Mouse (Mus musculus) erythroblast, adult 5-6 weeks (primary cell): Measurements from ENCODE around the gene Fam167b. TPM values are rescaled to one million over a fixed set of nuclear protein-coding genes. Genes with fewer than 3 reads are reported as not detected.
"Not testable (repeated sequence)": the region's sequence is repeated elsewhere in the genome, so short reads cannot be mapped to it uniquely, and the experiment has no call there.

ENCODE experiments used
- ATAC-seq: replicated peaks from 2 replicates; pipeline ENCODE4 v1.8.0; 2016; ENCODE audit warnings: moderate number of reproducible peaks, mild to moderate bottlenecking, moderate TSS enrichment, inconsistent platforms; ENCODE audit not compliant: poor library complexity, low FRiP score, severe bottlenecking
- total RNA-seq, 2 experiments: library from RNA; stranded (forward) in 1 of 2; stranded (reverse) in 1 of 2; fragments of 150-400 nt in 1 of 2; fragments of 200-764, 138-1000 nt in 1 of 2; gene quantifications; 2 replicates each; pipeline versions ENCODE4 v1.2.3 to v1.2.4; 2015 to 2017; ENCODE audit warnings: low replicate concordance in 2 of 2

The Fam167b gene
- total RNA-seq, 2 experiments from 2014 or later, result not detected

DNA sequence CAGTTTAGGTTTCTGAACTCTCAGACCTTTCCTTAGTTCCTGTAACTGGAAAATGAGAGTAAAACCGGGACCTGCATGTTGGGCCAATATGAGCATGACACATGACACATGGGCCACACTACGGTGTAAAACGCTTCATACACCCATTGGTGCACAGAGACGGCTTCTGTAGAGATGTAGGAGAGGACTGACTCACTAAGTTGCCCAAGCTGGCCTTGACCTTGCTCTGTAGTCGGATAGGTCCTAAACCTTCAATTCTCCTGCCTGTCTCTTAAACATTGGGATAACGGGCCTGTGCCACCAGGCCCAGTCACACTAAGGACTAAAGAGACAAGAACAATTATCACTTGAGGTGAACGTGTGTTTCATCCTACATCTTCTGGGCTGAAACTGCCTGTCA, 10.0 kb downstream of the Fam167b start:
- ATAC-seq, result no peak

DNA sequence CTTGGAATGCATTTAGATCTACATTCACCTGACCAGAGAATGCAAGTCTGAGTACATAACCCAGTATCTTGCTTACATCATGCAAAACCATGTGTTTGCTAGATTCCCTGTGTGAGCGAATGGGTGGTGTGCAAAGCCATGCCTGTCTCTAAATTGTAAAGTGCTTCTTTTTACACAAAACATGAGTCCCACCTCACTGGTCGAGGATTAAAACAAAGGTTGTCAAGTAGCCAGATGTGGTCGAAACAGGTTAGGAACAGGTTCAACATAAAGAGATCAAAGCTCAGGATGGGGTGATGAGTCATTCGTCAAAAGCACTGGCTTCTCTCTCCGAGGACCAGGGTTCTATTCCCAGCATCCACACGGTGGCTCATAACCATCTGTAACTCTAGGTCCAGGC, 13.2 kb downstream of the Fam167b start:
- ATAC-seq, result no peak

- ATAC-seq, result no peak
These were observed 14.6 kb downstream of the Fam167b start for GRCm38 (mm10) chr4:129563718-129564117.

GRCm38 (mm10) chr4:129561184-129561583, 17.2 kb downstream of the Fam167b start:
- ATAC-seq, result no peak

GRCm38 (mm10) chr4:129558321-129558955, 19.9 kb downstream of the Fam167b start:
- no peak for ATAC-seq

DNA sequence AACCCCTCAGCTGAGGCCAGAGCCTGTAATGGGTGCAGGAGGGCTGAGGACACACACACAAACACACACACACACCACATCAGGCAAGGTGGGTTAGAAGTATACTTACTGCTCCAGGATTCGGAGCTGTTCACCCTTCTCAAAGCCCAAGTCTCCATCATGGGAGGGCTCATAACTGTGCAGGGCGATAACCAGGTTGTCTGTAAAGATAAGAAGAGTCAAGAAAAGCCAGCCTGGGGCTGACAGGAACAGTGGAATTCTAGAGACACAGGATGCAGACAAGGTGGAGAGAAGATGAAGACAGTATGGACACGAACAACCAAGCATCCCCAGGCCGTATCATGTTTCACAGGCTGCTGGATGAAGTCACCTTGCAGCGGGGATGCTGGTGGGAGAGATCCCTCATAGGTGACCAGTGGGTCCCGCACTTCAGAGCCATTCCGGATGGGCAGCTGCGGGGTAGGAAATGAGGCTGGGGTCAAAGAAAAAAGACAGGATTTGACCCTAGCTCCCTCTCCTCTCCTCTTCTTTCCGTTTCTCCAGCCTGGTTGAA, 21.0 kb downstream of the Fam167b start:
- ATAC-seq, result peak; percentile 71

DNA sequence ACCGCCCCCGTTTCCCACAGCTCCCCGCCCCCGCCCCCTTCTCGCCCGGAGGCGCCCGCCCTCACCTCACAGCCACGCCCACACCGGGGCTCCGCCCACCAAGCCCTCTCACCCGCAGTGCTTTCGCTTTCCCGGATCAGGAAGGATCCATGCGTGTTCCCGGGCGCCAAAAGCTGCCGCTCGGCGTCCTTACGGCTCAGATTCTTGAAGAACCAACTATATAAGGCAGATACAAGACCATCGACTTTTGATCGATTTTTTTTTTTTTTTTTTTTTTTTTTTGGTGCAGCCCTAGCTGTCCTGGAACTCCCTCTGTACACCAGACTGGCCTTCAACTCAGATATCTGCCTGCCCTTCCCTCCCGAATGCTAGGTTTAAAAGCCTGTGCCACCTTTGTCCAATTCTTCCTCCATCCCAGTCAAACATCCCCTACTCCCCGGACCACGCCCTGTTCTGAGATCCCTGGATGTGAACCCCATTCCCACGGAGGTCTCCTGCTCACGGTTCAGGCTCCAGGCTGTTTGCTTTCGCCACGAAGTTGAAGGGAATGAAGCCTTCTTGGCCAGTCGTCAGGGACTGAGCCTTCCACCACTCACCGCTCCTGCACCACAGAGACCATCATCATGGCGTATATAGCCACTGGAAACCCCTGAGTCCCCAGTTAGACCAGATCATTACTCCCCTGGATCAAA, 21.7 kb downstream of the Fam167b start:
- peak; percentile 84 for ATAC-seq

DNA sequence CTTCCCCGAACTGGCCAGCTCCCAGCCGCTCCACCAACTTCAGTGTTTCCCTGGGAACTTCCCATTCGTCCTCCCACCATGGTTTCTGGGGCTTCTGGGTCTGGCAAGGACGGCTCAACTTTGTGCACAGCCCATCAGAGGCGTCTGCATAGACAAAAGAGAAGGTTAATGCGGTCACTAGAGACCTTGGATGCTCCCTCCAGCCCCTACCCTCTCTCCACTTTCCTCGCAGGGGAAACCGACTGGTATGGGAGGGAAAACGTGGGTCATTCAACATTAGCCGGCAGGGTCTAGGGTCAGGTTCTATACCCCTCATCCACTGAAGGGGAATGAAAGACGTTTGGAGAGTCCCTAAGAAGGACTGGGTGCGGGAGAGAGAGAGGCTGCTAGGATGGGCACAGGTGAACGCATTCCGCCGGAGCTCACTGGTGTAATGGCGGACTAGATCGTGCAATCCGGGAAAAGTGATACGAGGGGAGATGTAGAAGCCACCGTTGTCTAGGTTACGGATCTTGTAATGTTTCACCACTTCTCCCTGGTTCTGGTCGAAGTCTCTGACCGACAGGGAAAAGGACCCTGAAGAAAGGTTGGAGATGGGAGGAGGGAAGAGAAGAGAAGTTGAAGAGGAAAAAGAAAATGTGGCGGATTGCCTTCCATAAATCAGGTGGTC, 22.4 kb downstream of the Fam167b start:
- 0 out of 2 replicates have a peak, but pooled peaks have one; percentile 7 for ATAC-seq

DNA sequence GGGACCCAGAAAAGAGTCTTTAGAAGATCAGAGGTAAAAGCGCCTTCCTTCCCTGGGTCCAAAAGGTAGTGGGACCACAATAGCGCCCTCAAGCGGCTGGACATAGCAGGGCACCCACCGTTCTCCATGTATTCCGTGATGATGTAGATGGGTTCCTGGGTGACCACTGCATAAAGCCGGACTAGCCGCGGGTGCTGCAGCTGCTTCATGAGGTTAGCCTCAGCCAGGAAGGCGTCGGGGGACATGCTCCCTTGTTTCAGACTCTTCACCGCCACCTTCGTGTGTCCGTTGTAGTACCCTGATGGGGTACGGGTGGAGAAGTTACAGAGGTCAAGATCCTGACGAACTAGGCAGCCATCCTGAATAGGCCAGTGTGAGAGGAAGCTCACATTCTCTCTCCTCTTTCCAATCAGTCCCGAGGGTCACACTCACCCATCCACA, 22.9 kb downstream of the Fam167b start:
- peak; percentile 45 for ATAC-seq

DNA sequence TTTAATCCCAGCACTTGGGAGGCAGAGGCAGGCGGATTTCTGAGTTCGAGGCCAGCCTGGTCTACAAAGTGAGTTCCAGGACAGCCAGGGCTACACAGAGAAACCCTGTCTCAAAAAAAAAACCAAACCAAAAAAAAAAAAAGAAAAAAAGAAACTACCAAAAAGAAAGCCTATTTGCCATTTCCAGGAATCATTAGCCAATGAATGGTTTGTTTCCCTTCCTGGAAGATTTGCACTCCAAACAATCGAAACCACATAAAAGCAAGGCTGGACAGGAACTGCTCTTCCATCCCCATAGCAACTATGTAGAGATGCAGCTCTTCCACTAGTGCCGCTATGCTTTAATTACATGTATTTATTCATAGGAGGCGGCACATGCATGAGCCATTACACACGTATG, 23.8 kb downstream of the Fam167b start:
- ATAC-seq, result not testable (repeated sequence)

- no peak for ATAC-seq
These were observed 28.1 kb downstream of the Fam167b start for GRCm38 (mm10) chr4:129550295-129550694.

DNA sequence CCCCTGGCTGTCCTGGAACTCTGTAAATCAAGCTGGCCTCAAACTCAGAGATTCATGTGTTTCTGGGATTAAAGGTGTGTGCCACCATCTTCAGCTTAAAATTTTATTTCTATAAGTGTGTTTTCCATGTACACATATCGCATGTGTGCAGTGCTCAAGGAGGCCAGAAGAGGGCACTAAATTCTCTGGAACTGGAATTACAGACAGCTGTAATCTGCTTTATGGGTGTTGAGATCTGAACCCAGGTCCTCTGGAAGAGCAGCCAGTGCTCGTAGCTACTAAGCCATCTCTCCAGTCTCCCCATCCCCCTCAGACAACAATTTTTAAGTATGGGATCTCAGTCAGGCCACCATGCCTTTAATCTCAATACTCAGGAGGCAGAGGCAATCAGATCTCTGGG, 29.0 kb downstream of the Fam167b start:
- peak; percentile 72 for ATAC-seq

- not testable (repeated sequence) for ATAC-seq
These were observed 30.7 kb downstream of the Fam167b start for GRCm38 (mm10) chr4:129547631-129548030.

- ATAC-seq, result no peak
These were observed 34.2 kb downstream of the Fam167b start for GRCm38 (mm10) chr4:129544106-129544505.

- peak; percentile 93 for ATAC-seq
These were observed 35.7 kb downstream of the Fam167b start, which contains the start of gene Hdac1 for GRCm38 (mm10) chr4:129542592-129543141. TSS of gene Hdac1 (minus strand) at chr4:129542713.

- peak; percentile 33 for ATAC-seq
These were observed 36.3 kb downstream of the Fam167b start for GRCm38 (mm10) chr4:129541868-129542591.

DNA sequence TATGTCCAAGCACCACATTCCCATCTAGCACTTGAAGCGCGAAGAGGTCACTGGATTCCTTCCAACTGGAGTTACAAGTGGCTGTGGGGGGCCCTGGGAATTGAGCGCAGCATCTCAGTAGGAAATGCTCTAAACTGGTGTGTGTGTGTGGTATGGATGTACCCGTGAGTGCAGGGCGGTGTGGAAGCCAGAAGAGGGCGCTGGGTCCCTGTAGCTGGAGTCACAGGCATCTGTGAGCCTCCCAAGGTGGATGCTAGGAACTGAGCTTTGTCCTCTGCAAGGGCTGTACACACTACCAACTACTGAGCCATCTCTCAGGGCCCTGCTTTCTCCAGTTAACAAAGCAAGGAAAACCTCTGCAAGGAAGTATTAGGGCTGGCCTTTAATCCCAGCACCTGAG, 38.3 kb downstream of the Fam167b start:
- 0 out of 2 replicates have a peak, but pooled peaks have one; percentile 37 for ATAC-seq

GRCm38 (mm10) chr4:129528901-129529300, 49.4 kb downstream of the Fam167b start:
- ATAC-seq, result not testable (repeated sequence)
